Mouse (Mus musculus): Measurements from ENCODE around the gene Topors. TPM values are rescaled to one million over a fixed set of nuclear protein-coding genes. Genes with fewer than 3 reads are reported as not detected.
"Not testable (repeated sequence)": the region's sequence is repeated elsewhere in the genome, so short reads cannot be mapped to it uniquely, and the experiment has no call there.

The Topors gene
- total RNA-seq (2021), result 10 to 100 TPM; 13.1 to 15.9 TPM
- long read RNA-seq, experiment 1, transcript Topors-201 (3 exons, 3,856 nt), result major isoform, 27 of 28 reads
- long read RNA-seq, experiment 1, partial matches to known transcripts, result 0 of 28 reads
- long read RNA-seq, experiment 1, other reads (novel, unspliced or antisense), result 1 of 28 reads
- long read RNA-seq, experiment 2, transcript Topors-201 (3 exons, 3,856 nt), result major isoform, 25 of 26 reads
- long read RNA-seq, experiment 2, partial matches to known transcripts, result 0 of 26 reads
- long read RNA-seq, experiment 2, other reads (novel, unspliced or antisense), result 1 of 26 reads

DNA sequence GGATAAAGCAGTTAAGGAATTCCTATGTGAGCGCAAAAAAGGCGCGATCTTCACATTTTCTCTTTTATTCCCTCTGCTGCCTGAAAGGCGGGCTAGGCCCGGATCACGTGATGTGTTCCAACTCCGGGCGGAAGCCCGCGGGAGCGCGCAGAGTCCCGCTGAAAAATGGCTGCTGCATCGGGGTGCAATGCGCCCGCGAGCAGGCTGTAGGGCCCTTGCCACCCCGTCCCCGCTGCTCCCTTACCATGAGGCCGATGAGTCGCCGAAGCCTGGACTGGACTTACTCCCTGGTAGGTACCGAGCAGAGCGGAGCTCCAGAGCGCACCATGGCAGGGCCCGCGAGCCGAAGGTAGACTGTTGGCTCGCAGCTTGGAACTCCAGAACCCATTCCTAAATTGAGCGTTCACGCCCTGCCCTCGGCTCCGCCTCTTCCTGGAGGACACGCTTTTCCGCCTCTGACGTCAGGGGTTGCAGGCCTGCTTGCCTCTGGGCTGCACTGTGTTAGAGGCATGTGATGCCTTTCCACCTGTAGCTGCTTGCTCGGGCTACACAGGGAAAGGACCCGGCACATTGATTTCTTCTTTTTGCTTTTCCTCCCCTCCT, at the start of gene Topors, which contains the start of gene Smim27:
Topors (minus strand) TSS at position 421 of the 603 bp plus-strand sequence.
Smim27 (plus strand) TSS at position 150 of the 603 bp plus-strand sequence.
- DNase-seq, result peak; percentile 90

- DNase-seq, result no peak
These were observed 47.8 kb upstream of the Topors start for GRCm38 (mm10) chr4:40317404-40317803.

DNA sequence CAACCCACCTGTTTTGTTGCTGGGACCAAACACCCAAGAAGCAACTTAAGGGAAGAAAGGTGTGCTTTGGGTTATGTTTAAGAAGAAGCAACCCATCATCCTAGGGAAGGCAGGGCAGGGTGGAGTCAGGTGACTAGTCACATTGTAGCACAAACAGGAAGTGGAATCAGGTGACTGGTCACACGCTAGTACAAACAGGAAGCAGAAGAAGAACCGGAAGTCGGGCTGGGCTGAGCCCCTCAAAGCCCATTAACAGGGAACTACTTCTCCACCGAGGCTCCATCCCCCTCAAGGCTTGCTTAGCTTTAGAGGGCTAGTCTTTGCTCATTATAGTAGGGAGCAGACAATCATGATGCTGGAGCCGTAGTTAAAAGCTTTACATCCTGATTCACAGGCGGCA, 43.4 kb upstream of the Topors start:
- DNase-seq, result no peak

GRCm38 (mm10) chr4:40312213-40312612, 42.6 kb upstream of the Topors start:
- no peak for DNase-seq

GRCm38 (mm10) chr4:40310796-40311383, 41.2 kb upstream of the Topors start:
- DNase-seq, result no peak

GRCm38 (mm10) chr4:40309682-40310081, 40.0 kb upstream of the Topors start:
- DNase-seq, result no peak

GRCm38 (mm10) chr4:40302445-40303125, 32.9 kb upstream of the Topors start:
- DNase-seq, result no peak

GRCm38 (mm10) chr4:40301076-40301789, 31.6 kb upstream of the Topors start:
- DNase-seq, result peak; percentile 54

- no peak for DNase-seq
These were observed 29.5 kb upstream of the Topors start for GRCm38 (mm10) chr4:40299169-40299568.

DNA sequence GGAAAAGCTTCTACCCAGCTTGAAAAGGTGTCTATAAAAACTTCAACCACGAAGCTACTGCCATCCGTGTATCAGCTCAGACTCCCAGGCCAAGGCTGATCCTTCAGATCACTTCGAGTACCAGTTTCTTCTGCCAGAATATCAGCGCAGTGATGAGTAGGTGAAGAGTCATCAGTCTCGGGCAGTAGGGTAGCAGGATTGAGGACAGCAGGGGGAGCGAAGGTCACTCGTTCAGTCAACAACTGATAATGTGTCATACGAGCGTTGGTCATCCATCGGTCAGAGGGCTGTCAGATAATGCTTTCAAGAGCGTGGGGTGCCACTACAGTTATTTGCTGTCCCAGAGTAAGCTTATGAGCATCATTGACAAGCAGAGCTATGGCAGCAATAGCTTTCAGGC, 21.9 kb upstream of the Topors start:
- DNase-seq, result not testable (repeated sequence)

DNA sequence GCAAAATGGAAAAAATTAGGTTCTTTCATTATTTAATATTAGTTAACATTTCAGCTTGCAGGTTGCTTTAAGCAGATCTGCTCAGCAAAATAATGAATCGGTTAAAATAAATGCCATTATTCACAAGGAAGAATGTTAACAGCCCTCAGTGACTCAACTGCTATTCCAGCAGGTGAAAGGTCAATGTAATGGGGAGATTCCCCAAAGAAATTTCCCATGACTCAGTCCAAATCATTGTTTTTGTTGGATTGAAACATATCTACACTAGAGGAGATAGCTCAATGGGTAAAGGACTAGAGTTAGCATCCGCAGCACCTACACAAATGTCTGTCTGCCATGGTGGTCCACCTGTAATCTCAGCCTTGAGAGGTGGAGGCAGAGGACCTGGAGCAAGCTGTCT, 19.4 kb upstream of the Topors start:
- no peak for DNase-seq

DNA sequence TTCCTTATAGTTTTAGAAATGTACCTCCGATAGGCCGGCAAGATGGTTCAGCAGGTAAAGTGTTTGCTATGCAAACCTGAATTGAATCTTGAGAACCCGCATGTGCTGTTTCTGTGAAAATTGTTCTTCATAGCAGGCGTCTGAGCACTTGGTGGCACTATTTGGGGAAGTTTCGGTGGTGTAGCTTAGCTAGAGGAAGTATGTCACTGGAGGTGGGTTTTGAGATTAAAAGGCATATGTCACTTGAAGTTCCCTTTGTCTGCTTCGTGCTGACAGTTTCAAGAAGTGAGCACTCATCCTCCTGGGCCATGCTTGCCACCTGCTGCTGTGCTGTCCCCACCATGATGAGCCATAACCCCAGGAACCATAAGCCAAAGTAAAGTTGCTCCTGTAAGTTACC, 17.8 kb upstream of the Topors start:
- DNase-seq, result no peak

- DNase-seq, result peak; percentile 61
These were observed 15.9 kb upstream of the Topors start for GRCm38 (mm10) chr4:40285582-40285981.

DNA sequence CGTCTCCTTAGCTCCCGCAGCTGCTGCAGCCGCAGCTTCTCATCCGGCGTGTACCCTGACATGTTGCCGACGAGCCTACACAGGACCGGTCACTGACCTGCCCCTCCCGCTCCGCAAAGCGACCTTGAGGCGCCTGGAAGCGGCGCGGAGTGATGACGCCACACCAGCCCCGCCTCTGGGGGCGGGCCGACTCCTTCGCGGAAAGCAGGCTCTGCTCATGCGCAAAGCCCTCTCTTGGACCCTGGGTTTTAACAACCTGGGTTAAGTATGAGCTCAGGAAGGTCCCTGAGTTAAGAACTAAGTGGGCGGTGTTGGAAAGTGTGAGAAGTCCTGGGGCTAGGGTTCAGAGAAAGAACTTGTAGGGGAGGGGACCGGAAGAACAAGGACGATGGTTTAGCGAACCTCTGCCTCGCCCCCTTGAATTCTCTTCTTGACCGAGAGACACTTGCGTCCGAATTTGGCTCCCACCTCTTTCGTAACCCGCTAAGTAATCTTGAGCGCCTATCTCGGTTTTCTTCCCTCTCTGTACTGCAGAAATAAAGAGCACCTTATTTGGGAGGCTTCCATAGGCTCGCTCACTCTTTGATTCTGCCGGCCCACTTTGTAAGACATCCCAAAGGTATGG, 9.7 kb upstream of the Topors start, which contains the start of gene Ndufb6:
Ndufb6 (minus strand) TSS at position 146 of the 625 bp plus-strand sequence.
- DNase-seq, result peak; percentile 98

DNA sequence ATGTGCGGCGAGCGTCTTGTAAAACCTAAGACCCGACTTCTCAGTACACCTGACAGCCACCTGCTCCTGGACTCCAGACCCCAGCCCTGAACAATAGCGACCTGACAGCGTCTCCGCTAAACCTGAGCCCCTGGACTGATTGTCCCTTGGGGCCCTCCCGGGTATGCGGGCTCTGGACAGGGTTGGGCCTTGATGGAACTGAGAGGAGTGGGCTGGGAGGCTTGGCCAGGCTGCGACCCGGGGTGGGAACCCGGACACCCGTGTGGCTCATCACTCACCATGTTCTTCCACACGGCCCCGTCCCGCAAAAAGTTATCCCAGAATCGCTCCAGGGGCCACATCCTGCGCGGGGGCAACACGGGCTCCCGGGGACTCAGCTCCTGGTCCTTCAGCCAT, 9.2 kb upstream of the Topors start:
- no peak for DNase-seq

GRCm38 (mm10) chr4:40268835-40269234, 815 bp downstream of the Topors start:
- no peak for DNase-seq

GRCm38 (mm10) chr4:40268204-40268813, 1.3 kb downstream of the Topors start:
- peak; percentile 90 for DNase-seq

GRCm38 (mm10) chr4:40267681-40268080, 2.0 kb downstream of the Topors start:
- no peak for DNase-seq

- no peak for DNase-seq
These were observed 5.3 kb downstream of the Topors start for GRCm38 (mm10) chr4:40264321-40264720.

GRCm38 (mm10) chr4:40254385-40255103, 15.1 kb downstream of the Topors start:
- no peak for DNase-seq

DNA sequence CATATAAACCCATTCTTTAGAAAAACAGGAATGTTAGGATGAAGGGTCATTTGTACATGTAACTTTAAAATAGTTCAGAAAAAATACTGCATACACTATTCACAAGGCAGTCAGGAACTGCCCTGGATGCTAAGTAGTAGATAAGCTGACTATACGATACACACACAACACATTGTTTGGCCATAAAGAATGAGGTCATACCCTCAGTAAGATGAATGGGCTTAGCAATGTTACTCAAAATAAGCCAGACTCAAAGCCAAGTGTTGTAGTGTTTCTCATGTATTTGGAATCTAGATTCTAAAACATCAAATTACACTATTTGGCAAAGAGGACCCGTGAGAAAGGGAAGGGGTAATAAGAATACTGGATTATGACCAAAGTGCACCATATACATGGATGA, 15.9 kb downstream of the Topors start:
- no peak for DNase-seq

Data from gastrocnemius, postnatal 10 days (tissue).